Mouse (Mus musculus): Measurements from ENCODE around the gene Mbnl1. TPM values are rescaled to one million over a fixed set of nuclear protein-coding genes. Genes with fewer than 3 reads are reported as not detected.

The Mbnl1 gene
- total RNA-seq, 2 experiments from 2014 or later, result 423 to 480 TPM

GRCm38 (mm10) chr3:60589361-60589760, 116.7 kb downstream of the Mbnl1 start:
- intact Hi-C loops (cut with DNase I), result loop anchor here (5.0 kb wide), 1 partner anchor 87 kb away; no protein-coding TSS in a partner anchor
- peak in 1 of 2 experiments; percentile 42 for DNase-seq

- intact Hi-C loops (cut with DNase I), result no loop called here
- DNase-seq, result no peak
These were observed 123.0 kb downstream of the Mbnl1 start for GRCm38 (mm10) chr3:60595606-60596005.

GRCm38 (mm10) chr3:60596985-60597384, 124.4 kb downstream of the Mbnl1 start:
- intact Hi-C loops (cut with DNase I), result no loop called here
- no peak for DNase-seq

- intact Hi-C loops (cut with DNase I), result loop anchor here (10.0 kb wide), 1 partner anchor 197 kb away; no protein-coding TSS in a partner anchor
- peak; percentile 72 to 81 for DNase-seq
These were observed 129.1 kb downstream of the Mbnl1 start for GRCm38 (mm10) chr3:60601686-60602085.

GRCm38 (mm10) chr3:60602923-60603549, 130.4 kb downstream of the Mbnl1 start:
- no peak for DNase-seq
- intact Hi-C loops (cut with DNase I), result loop anchor here (10.0 kb wide), 1 partner anchor 198 kb away; no protein-coding TSS in a partner anchor

- intact Hi-C loops (cut with DNase I), result loop anchor here (10.0 kb wide), 1 partner anchor 199 kb away; no protein-coding TSS in a partner anchor
- DNase-seq, result no peak
These were observed 131.0 kb downstream of the Mbnl1 start for GRCm38 (mm10) chr3:60603637-60604036.

GRCm38 (mm10) chr3:60604205-60604604, 131.6 kb downstream of the Mbnl1 start:
- DNase-seq, result no peak
- intact Hi-C loops (cut with DNase I), result loop anchor here (10.0 kb wide), 1 partner anchor 199 kb away; no protein-coding TSS in a partner anchor

- intact Hi-C loops (cut with DNase I), result loop anchor here (10.0 kb wide), 1 partner anchor 204 kb away; no protein-coding TSS in a partner anchor
- no peak for DNase-seq
These were observed 136.3 kb downstream of the Mbnl1 start for GRCm38 (mm10) chr3:60608952-60609403.

- DNase-seq, result peak in 1 of 2 experiments; percentile 56
- intact Hi-C loops (cut with DNase I), result loop anchor here (5.0 kb wide), 2 partner anchors 95 to 140 kb away; partner anchors contain the start of gene Mbnl1
These were observed 139.2 kb downstream of the Mbnl1 start for GRCm38 (mm10) chr3:60611839-60612238.

- no peak for DNase-seq
- intact Hi-C loops (cut with DNase I), result loop anchor here (5.0 kb wide), 2 partner anchors 96 to 141 kb away; partner anchors contain the start of gene Mbnl1
These were observed 140.5 kb downstream of the Mbnl1 start for GRCm38 (mm10) chr3:60613121-60613520.

GRCm38 (mm10) chr3:60614516-60614915, 141.9 kb downstream of the Mbnl1 start:
- intact Hi-C loops (cut with DNase I), result loop anchor here (5.0 kb wide), 2 partner anchors 97 to 142 kb away; partner anchors contain the start of gene Mbnl1
- no peak for DNase-seq

GRCm38 (mm10) chr3:60615057-60615606, 142.5 kb downstream of the Mbnl1 start:
- intact Hi-C loops (cut with DNase I), result no loop called here
- no peak for DNase-seq

GRCm38 (mm10) chr3:60615615-60616014, 143.0 kb downstream of the Mbnl1 start:
- intact Hi-C loops (cut with DNase I), result no loop called here
- no peak for DNase-seq

- no peak for DNase-seq
- intact Hi-C loops (cut with DNase I), result no loop called here
These were observed 143.5 kb downstream of the Mbnl1 start for GRCm38 (mm10) chr3:60616147-60616546.

- intact Hi-C loops (cut with DNase I), result no loop called here
- DNase-seq, result no peak
These were observed 145.0 kb downstream of the Mbnl1 start for GRCm38 (mm10) chr3:60617643-60618042.

- DNase-seq, result no peak
- intact Hi-C loops (cut with DNase I), result no loop called here
These were observed 147.6 kb downstream of the Mbnl1 start for GRCm38 (mm10) chr3:60620236-60620635.

- DNase-seq, result no peak
These were observed 158.6 kb downstream of the Mbnl1 start for GRCm38 (mm10) chr3:60631183-60631582.

GRCm38 (mm10) chr3:60631754-60632153, 159.1 kb downstream of the Mbnl1 start:
- no peak for DNase-seq
- intact Hi-C loops (cut with DNase I), result no loop called here

More at GRCm38 (mm10) chr3:60631183-60631582, 158.6 kb downstream of the Mbnl1 start:
- intact Hi-C loops (cut with DNase I), result no loop called here

- intact Hi-C loops (cut with DNase I), result no loop called here
- no peak for DNase-seq
These were observed 160.3 kb downstream of the Mbnl1 start for GRCm38 (mm10) chr3:60632796-60633466.

- no peak for DNase-seq
- intact Hi-C loops (cut with DNase I), result no loop called here
These were observed 165.9 kb downstream of the Mbnl1 start for GRCm38 (mm10) chr3:60638530-60638929.

GRCm38 (mm10) chr3:60639135-60639534, 166.5 kb downstream of the Mbnl1 start:
- no peak for DNase-seq

More at GRCm38 (mm10) chr3:60639135-60639534, 166.5 kb downstream of the Mbnl1 start:
- intact Hi-C loops (cut with DNase I), result no loop called here
